Mouse (Mus musculus) stomach, embryonic 14.5 days (tissue): ENCODE measurements around the gene Kcng1. TPM values are rescaled to one million over a fixed set of nuclear protein-coding genes. Genes with fewer than 3 reads are reported as not detected.

Experiments
- ATAC-seq: fragments of 200-750 bp; cut with Nextera tagmentation; 2 replicates; pipeline ENCODE4 v1.8.0; 2017; ENCODE audit warnings: low read depth, moderate TSS enrichment; ENCODE audit not compliant: insufficient number of reproducible peaks, insufficient read depth, low FRiP score
- H3K27ac ChIP-seq: fragments of 300-500 bp; sonication (generic); 2 replicates; pipeline ENCODE4 v1.5.1; 2014; ENCODE audit warnings: mild to moderate bottlenecking, low read length, moderate library complexity, mixed read lengths
- H3K27me3 ChIP-seq: fragments of 300-500 bp; sonication (generic); 2 replicates; pipeline ENCODE4 v1.6.1; 2014; ENCODE audit warnings: low read length, control low read depth, mixed read lengths; ENCODE audit not compliant: control insufficient read depth, insufficient read depth
- H3K36me3 ChIP-seq: fragments of 300-500 bp; sonication (generic); 2 replicates; pipeline ENCODE4 v1.6.1; 2014; ENCODE audit warnings: mild to moderate bottlenecking, control low read depth, low read length, moderate library complexity, mixed read lengths; ENCODE audit not compliant: control insufficient read depth, insufficient read depth
- H3K4me1 ChIP-seq: fragments of 300-500 bp; sonication (generic); 2 replicates; pipeline ENCODE4 v1.6.1; 2014; ENCODE audit warnings: low read length, control low read depth, mixed read lengths; ENCODE audit not compliant: control insufficient read depth, insufficient read depth
- H3K4me2 ChIP-seq: fragments of 300-500 bp; sonication (generic); replicated peaks from 2 replicates; pipeline ENCODE4 v1.6.1; 2014; ENCODE audit warnings: low read depth, low read length, control low read depth
- H3K4me3 ChIP-seq: fragments of 300-500 bp; sonication (generic); 2 replicates; pipeline ENCODE4 v1.5.1; 2014; ENCODE audit warnings: low read depth, low read length, control low read depth
- H3K9ac ChIP-seq: fragments of 300-500 bp; sonication (generic); replicated peaks from 2 replicates; pipeline ENCODE4 v1.6.1; 2014; ENCODE audit warnings: low read depth, mild to moderate bottlenecking, control low read depth, low read length, moderate library complexity, mixed read lengths
- H3K9me3 ChIP-seq: fragments of 300-500 bp; sonication (generic); 2 replicates; pipeline ENCODE4 v1.6.1; 2016; ENCODE audit warnings: low read depth, low read length, control low read depth; ENCODE audit not compliant: control insufficient read depth
- WGBS: fragments of 180-500 bp; shearing (Covaris S2); extraction: QIAGEN DNeasy Blood & Tissue Kit; methylation state at CpG from one replicate; pipeline ENCODE4 v1.1.7; 2014; 5-methylcytosine and 5-hydroxymethylcytosine counted together
- polyA plus RNA-seq: library from polyadenylated mRNA; unstranded; fragments of >200 nt; fragmentation: Nextera tagmentation; extraction: Ambion mirVana; gene quantifications from 2 replicates; pipeline ENCODE4 v1.2.1, GENCODE M21; 2014

Kcng1 gene
- polyA plus RNA-seq, 1 experiment from 2014 or later: 7.1 TPM

DNA sequence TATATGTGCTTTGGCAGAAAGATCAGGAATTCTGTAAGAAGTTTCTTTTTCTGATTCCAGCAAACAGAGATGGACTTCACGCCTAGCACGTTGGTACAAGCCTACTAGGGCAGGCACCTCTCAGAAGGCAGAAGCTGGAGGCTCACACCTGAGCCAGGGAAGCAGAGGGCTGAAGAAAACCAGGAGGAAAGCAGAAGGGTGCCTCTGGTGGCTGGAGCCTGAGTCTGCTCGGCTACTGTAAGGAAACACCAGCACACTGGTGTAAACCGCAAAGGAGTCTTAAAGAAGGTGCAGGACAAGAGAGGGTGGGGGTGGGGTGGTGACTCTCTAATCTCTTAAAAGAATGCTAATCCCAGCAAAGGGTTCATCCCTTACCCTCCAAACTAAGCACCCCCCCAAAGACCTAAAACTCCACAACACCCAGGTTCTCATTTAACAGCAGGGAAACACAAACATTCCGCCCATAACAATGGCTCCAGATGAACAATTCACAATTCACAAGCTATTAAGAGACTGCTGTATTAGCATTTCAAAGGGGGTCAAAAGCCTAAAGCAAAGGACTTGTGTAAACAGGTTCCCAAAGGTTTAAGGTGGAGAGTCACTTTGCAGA is 67.6 kb downstream of the Kcng1 start:
- Histone ChIP-seq H3K9ac (no peak overlapping the region), H3K36me3 (peaks cover 69% of the 10 kb centered on the region), H3K27ac (no peak overlapping the region), H3K27me3 (no peaks in the 10 kb centered on the region), H3K4me2 (no peak overlapping the region), H3K4me1 (no peaks in the 10 kb centered on the region), H3K9me3 (no peaks in the 10 kb centered on the region), H3K4me3 (no peak overlapping the region)
- 54% methylated on average over 5 of the region's 5 CpGs for WGBS
- ATAC-seq: no peak

Other genes starting within 250 kb of the Kcng1 start
- gene Pard6b, start 200.7 kb downstream of the Kcng1 start, polyA plus RNA-seq: 12.3 and 13.2 TPM in 2 replicates
- 4.1 and 4.9 TPM in 2 replicates for gene Adnp, start 74.6 kb downstream of the Kcng1 start, polyA plus RNA-seq
- 29.9 and 31.9 TPM in 2 replicates for gene Gm20716, start 51.4 kb downstream of the Kcng1 start, polyA plus RNA-seq
- gene Dpm1, start 51.1 kb downstream of the Kcng1 start, polyA plus RNA-seq: 82.3 and 102 TPM in 2 replicates
- 6.9 and 7.1 TPM in 2 replicates for gene Mocs3, start 51.1 kb downstream of the Kcng1 start, polyA plus RNA-seq